Mouse (Mus musculus): Measurements from ENCODE around the gene Itch. TPM values are rescaled to one million over a fixed set of nuclear protein-coding genes. Genes with fewer than 3 reads are reported as not detected.
A peak's percentile ranks its signal among the peaks of the same experiment; 100 is the strongest.

Gene Itch
- total and polyA plus RNA-seq, 3 experiments = 15.2 to 53.6 (median 18.1) TPM

- peak overlapping the region; percentile 30 for H3K27ac ChIP-seq (ENCODE audit: control insufficient read depth, low read depth, low read length)
- H3K9me3 ChIP-seq (replicated peaks; ENCODE audit: insufficient read depth, low read length) = no peaks in the 10 kb centered on the region
- H3K36me3 ChIP-seq (ENCODE audit: control insufficient read depth in 1 of 2, insufficient read depth in 2 of 2, low read length in 2 of 2) = peaks cover 0 to 32% of the 10 kb centered on the region in 2 experiments; a peak in 2 of 4 replicates
- H3K4me1 ChIP-seq (ENCODE audit: control insufficient read depth in 1 of 2, insufficient read depth in 2 of 2, low read length in 2 of 2) = peaks cover 26 to 35% of the 10 kb centered on the region in 2 experiments
- no peaks in the 10 kb centered on the region for H3K27me3 ChIP-seq (ENCODE audit: control insufficient read depth in 1 of 2, insufficient read depth in 2 of 2, low read length in 2 of 2)
- DNase-seq (ENCODE audit: low read depth, low spot score) = peak; percentile 96
- no peaks in the 10 kb centered on the region for H3K79me2 ChIP-seq (ENCODE audit: control insufficient read depth, insufficient read depth, low read length, poor library complexity)
- H3K9ac ChIP-seq (ENCODE audit: control insufficient read depth, low read depth, low read length, poor library complexity, severe bottlenecking) = peak overlapping the region; percentile 28
- peak overlapping the region; percentile 8 to 21 for H3K4me3 ChIP-seq (ENCODE audit: control insufficient read depth in 1 of 2, insufficient read depth in 1 of 2, low read depth in 2 of 2, low read length in 2 of 2)
- peak; percentile 16; the same call in 1 of the 2 replicates for TF ChIP-seq NELFE (IDR thresholded peaks at IDR 0.05; ENCODE audit: low read depth, low read length)
- TF ChIP-seq CTCF (IDR thresholded peaks at IDR 0.05 in 2 of 3, conservative IDR thresholded peaks at IDR 0.05 in 1 of 3; ENCODE audit: control insufficient read depth in 1 of 3, insufficient read depth in 1 of 3, low read depth in 2 of 3, low read length in 3 of 3, poor library complexity in 1 of 3, severe bottlenecking in 1 of 3) = peak in 2 of 3 experiments; percentile 18 to 20; a peak in 2 of 6 replicates
- TF ChIP-seq GABPA (IDR thresholded peaks at IDR 0.05; ENCODE audit: low read depth, low read length) = no peak
- no peak for TF ChIP-seq ZC3H11A (IDR thresholded peaks at IDR 0.05; ENCODE audit: low read depth, low read length)
- TF ChIP-seq POLR2AphosphoS2 (IDR thresholded peaks at IDR 0.05; ENCODE audit: low read length) = no peak
- peak; percentile 78 for TF ChIP-seq TCF12 (IDR thresholded peaks at IDR 0.05; ENCODE audit: low read depth, low read length)
- TF ChIP-seq MYC (IDR thresholded peaks at IDR 0.05; ENCODE audit: low read depth, low read length) = peak; percentile 47; the same call in 1 of the 2 replicates
- TF ChIP-seq MXI1 (IDR thresholded peaks at IDR 0.05; ENCODE audit: low read depth, low read length) = peak; percentile 63; the same call in 1 of the 2 replicates
- 0 out of 2 replicates have a peak, but pooled peaks have one; percentile 14 for TF ChIP-seq TBP (IDR thresholded peaks at IDR 0.05; ENCODE audit: low read depth, low read length)
- peak; percentile 53; the same call in 1 of the 2 replicates for TF ChIP-seq GATA1 (IDR thresholded peaks at IDR 0.05; ENCODE audit: low read depth, low read length)
- peak; percentile 77 for TF ChIP-seq SIN3A (IDR thresholded peaks at IDR 0.05; ENCODE audit: low read length)
- TF ChIP-seq E2F4 (IDR thresholded peaks at IDR 0.05; ENCODE audit: borderline replicate concordance, low read depth, low read length) = no peak
- no peak for TF ChIP-seq BHLHE40 (IDR thresholded peaks at IDR 0.05; ENCODE audit: borderline replicate concordance, low read depth, low read length)
- TF ChIP-seq CHD1 (IDR thresholded peaks at IDR 0.05; ENCODE audit: low read depth, low read length) = no peak
- no peak for TF ChIP-seq ELF1 (IDR thresholded peaks at IDR 0.05; ENCODE audit: low read depth, low read length)
- TF ChIP-seq ETS1 (IDR thresholded peaks at IDR 0.05; ENCODE audit: low read depth, low read length) = peak; percentile 67; the same call in 1 of the 2 replicates
- TF ChIP-seq NRF1 (IDR thresholded peaks at IDR 0.05; ENCODE audit: insufficient read depth, low read depth, low read length, poor library complexity, severe bottlenecking) = no peak
- peak; percentile 90 for TF ChIP-seq TAL1 (IDR thresholded peaks at IDR 0.05; ENCODE audit: low read length)
- peak; percentile 62; the same call in 1 of the 2 replicates for TF ChIP-seq RCOR1 (IDR thresholded peaks at IDR 0.05; ENCODE audit: low read depth, low read length)
- TF ChIP-seq EP300 (IDR thresholded peaks at IDR 0.05; ENCODE audit: low read depth in 1 of 2, low read length in 2 of 2) = peak; percentile 50 to 81
- no peak for TF ChIP-seq UBTF (IDR thresholded peaks at IDR 0.05; ENCODE audit: borderline replicate concordance, insufficient read depth, low read depth, low read length)
- TF ChIP-seq ZNF384 (IDR thresholded peaks at IDR 0.05; ENCODE audit: low read depth, low read length) = no peak
Measured at GRCm38 (mm10) chr2:155090909-155091742, 42.2 kb upstream of the Itch start.
